Mouse (Mus musculus): Measurements from ENCODE around the gene Dab2.

Gene Dab2

DNA sequence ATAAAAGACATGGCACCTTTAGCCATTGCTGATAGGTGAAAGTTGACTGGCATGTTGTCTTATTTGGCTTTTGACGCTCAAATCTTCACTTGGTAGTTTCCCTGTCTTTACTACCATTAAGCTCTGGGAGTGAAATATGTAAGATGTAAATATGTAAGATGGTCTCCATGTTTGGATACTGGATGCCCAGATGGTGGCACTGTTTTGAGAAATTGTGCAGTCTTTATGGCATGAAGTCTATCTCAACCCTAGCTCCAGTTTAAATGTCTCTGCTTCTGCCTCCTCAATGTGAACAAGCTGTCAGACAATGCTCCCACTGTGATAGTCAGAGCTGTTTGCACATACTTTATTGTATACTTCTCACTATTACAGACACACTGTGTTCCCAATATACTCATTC is 169.3 kb downstream of the Dab2 start:
- DNase-seq (ENCODE audit: low read depth) = no peak

DNA sequence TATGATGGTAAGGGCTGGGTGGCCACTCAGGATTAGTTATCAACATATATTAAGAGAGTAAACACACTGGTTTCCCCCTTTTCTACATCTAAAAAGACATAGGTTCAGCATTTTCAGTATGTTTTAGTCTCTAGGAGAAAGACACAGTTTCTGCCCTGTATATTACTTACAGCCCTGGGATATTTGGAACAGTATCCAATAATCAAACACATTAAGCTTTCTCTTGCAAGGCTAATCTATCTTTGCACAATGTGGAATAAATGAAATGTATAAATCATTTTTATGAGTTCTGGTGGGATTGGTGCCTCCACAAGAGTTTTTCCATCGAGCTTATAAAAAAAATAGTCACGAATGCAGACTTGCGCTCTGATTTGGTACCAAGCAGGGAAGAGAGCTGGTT is 169.8 kb downstream of the Dab2 start:
- no peak for DNase-seq (ENCODE audit: low read depth)

DNA sequence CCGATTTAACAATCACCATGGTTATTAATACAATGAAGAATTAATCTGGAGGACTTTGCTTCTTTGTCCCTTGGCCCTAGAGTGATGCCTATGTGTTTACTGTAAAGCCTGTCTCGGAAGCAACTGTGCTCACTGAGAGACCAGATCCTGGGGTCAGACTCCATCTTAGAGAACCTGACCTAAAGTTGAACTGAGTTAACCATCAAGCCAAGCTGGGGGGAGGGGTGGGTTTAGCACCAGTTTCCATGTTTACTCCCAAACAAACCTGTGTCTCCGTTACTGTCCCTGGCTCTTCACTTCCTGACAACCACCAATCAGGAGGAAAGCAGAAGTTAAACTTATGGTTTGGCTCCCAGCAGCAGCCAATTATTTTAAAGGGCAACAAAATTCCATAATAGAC is 184.0 kb downstream of the Dab2 start:
- DNase-seq (ENCODE audit: low read depth) = no peak
